Mouse (Mus musculus) lung, adult 2 months (tissue): ENCODE data around the gene Gm26602. TPM values are rescaled to one million over a fixed set of nuclear protein-coding genes. Genes with fewer than 3 reads are reported as not detected.
"Not testable (repeated sequence)": the region's sequence is repeated elsewhere in the genome, so short reads cannot be mapped to it uniquely, and the experiment has no call there.

ENCODE experiments used
- DNase-seq: peaks from one replicate; pipeline ENCODE4 v3.0.0; 2022
- H3K4me1 ChIP-seq: fragments of 200-500 bp; 2 replicates; pipeline ENCODE4 v1.6.1; 2011; ENCODE audit warnings: low read length; ENCODE audit not compliant: control insufficient read depth, insufficient read depth
- H3K4me3 ChIP-seq: fragments of 200-500 bp; replicated peaks from 2 replicates; pipeline ENCODE3; 2011; ENCODE audit warnings: low read depth, mild to moderate bottlenecking, control low read depth, low read length; ENCODE audit errors: extremely low read depth
- CTCF ChIP-seq: fragments of 200-500 bp; IDR thresholded peaks from 2 replicates; pipeline ENCODE4 v1.5.1; 2011; ENCODE audit warnings: mild to moderate bottlenecking, low read length, control low read depth; ENCODE audit not compliant: insufficient read depth
- POLR2A ChIP-seq: fragments of 200-500 bp; IDR thresholded peaks from 2 replicates; pipeline ENCODE4 v1.6.1; 2011; ENCODE audit warnings: low read depth, mild to moderate bottlenecking, control low read depth, low read length, borderline replicate concordance; ENCODE audit errors: extremely low read depth
- WGBS: fragments of 180-500 bp; shearing (Covaris S2); methylation state at CpG from one replicate; pipeline ENCODE4 v1.1.7; 2018; 5-methylcytosine and 5-hydroxymethylcytosine counted together
- polyA plus RNA-seq: library from polyadenylated mRNA; depleted of rRNA; stranded (reverse); fragments of >200 nt; gene quantifications from 2 replicates; pipeline ENCODE4 v1.2.3, GENCODE M21; 2012

The Gm26602 gene
- polyA plus RNA-seq, 1 experiment: not detected

- Histone ChIP-seq H3K4me3 (no peak overlapping the region), H3K4me1 (peaks cover 5% of the 10 kb centered on the region; the same call in 1 of the 2 replicates)
- peak; percentile 53 for DNase-seq
- TF ChIP-seq POLR2A (no peak), CTCF (no peak)
- 30% methylated on average over 4 of the region's 4 CpGs for WGBS
Measured at GRCm38 (mm10) chr10:79884446-79884845, 26.2 kb upstream of the Gm26602 start.

DNA sequence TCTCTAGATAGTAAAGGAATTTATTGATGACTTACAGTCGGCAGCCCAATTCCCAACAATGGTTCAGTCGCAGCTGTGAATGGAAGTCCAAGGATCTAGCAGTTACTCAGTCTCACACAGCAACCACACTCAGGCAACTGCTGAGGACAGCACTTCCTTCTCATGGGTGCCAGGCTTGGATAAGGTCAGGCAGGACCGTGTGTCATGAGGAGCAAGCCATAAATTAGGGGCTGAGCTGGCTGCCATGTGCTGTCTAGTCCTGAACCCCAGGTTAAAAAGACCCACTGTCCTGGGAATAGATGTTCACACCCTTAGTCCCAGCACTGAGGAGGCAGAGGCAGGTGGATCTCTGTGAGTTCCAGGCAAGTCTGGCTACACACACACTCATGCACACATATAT, 25.7 kb upstream of the Gm26602 start:
- DNase-seq, H3K4me1 ChIP-seq, H3K4me3 ChIP-seq: not testable (repeated sequence)
- WGBS: 63% methylated on average over 3 of the region's 3 CpGs

DNA sequence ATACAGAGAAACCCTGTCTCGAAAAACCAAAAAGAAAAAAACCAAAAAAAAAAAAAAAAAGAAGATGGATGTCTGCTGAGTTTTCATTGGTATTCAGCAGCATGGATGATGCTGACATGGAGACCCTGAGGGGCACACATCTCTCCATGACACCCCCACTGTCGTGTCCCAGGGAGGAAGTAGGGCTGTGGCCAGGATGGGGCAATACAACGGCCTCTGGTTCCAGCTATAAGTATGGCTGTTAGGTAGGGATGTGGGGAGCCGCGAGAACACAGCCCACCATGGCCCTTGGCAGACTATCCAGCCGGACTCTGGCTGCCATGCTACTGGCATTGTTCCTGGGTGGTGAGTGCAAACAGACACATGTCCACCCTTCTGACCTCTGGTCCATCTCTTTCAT, 24.6 kb upstream of the Gm26602 start, which contains the start of gene Elane:
Elane (plus strand) TSS at position 194 of the 400 bp plus-strand sequence.
- WGBS: 60% methylated on average over 6 of the region's 6 CpGs
- TF ChIP-seq POLR2A: no peak
- no peak for TF ChIP-seq CTCF
- Histone ChIP-seq H3K4me3 (no peak within 1 kb of the TSS), H3K4me1 (peaks cover 5% of the 10 kb centered on the region; the same call in 1 of the 2 replicates)
- DNase-seq: no peak

DNA sequence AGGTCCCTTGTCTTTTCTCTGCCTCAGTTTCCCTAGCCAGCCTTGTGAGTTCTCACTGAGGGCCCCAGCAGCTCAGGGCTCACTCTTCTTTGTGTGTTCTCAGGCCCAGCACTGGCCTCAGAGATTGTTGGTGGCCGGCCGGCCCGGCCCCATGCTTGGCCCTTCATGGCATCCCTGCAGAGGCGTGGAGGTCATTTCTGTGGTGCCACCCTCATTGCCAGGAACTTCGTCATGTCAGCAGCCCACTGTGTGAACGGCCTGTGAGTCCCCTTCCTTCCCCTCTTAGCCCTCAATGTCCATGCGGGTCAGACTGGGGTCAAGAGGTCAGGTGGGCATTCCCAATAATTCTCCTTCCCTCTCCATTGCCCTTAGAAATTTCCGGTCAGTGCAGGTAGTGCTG, 24.0 kb upstream of the Gm26602 start:
- no peak overlapping the region for H3K4me3 ChIP-seq
- no peak for DNase-seq
- TF ChIP-seq POLR2A: no peak
- no peak for TF ChIP-seq CTCF
- H3K4me1 ChIP-seq: peaks cover 5% of the 10 kb centered on the region; the same call in 1 of the 2 replicates
- 84% methylated on average over 8 of the region's 8 CpGs for WGBS

DNA sequence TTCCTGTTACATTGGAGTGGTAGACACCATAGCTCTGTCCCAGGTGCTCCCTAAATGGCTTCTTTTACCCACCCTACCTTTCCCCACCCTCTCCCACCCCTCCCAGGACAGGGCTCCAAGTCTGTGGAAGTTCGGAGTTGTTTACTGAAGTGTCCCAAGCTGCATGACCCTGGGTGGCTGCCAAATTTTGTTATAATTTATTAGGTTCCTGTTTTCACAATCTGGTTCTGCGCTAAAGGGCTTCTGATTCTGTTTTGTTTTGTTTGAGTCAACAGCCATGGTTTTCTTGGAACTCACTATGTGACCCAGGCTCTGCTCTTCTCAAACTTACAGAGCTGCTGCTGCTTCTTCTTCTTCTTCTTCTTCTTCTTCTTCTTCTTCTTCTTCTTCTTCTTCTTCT, 21.3 kb upstream of the Gm26602 start:
- TF ChIP-seq POLR2A: no peak
- Histone ChIP-seq H3K4me1 (peaks cover under 1% of the 10 kb centered on the region; the same call in 1 of the 2 replicates), H3K4me3 (no peak overlapping the region)
- no peak for DNase-seq
- 16% methylated on average over 2 of the region's 2 CpGs for WGBS

GRCm38 (mm10) chr10:79890670-79891069, 20.0 kb upstream of the Gm26602 start, which contains the start of gene Cfd:
Gene Cfd, plus strand, starts transcription at chr10:79890853.
- 42% methylated on average over 5 of the region's 5 CpGs for whole genome bisulfite sequencing
- no peak for DNase-seq
- no peak for TF ChIP-seq POLR2A
- TF ChIP-seq CTCF: no peak
- Histone ChIP-seq H3K4me1 (no peaks in the 10 kb centered on the region), H3K4me3 (no peak within 1 kb of the TSS)

GRCm38 (mm10) chr10:79892451-79893118, 18.1 kb upstream of the Gm26602 start:
- not testable (repeated sequence) for H3K4me3 ChIP-seq, H3K4me1 ChIP-seq
- peak; percentile 65 for TF ChIP-seq CTCF
- DNase-seq: peak; percentile 79
- 36% methylated on average over 22 of the region's 22 CpGs for WGBS

GRCm38 (mm10) chr10:79896306-79896705, 14.3 kb upstream of the Gm26602 start:
- no peak overlapping the region for H3K4me3 ChIP-seq
- no peak for DNase-seq
- TF ChIP-seq POLR2A: no peak
- no peak for TF ChIP-seq CTCF
- WGBS: 81% methylated on average over 16 of the region's 16 CpGs
- H3K4me1 ChIP-seq: no peaks in the 10 kb centered on the region

GRCm38 (mm10) chr10:79896814-79897213, 13.8 kb upstream of the Gm26602 start:
- DNase-seq: peak; percentile 26
- no peak for TF ChIP-seq CTCF
- TF ChIP-seq POLR2A: no peak
- no peaks in the 10 kb centered on the region for H3K4me1 ChIP-seq
- H3K4me3 ChIP-seq: no peak overlapping the region
- 63% methylated on average over 13 of the region's 13 CpGs for WGBS
